Mouse (Mus musculus) spleen, postnatal 14 days (tissue): ENCODE data around the gene Asb5.
"Not testable (repeated sequence)": the region's sequence is repeated elsewhere in the genome, so short reads cannot be mapped to it uniquely, and the experiment has no call there.

Source experiments
- DNase-seq, 2 experiments: peaks; one replicate each; pipeline ENCODE4 v3.0.0; 2021 to 2022; ENCODE audit warnings: low spot score in 2 of 2

The Asb5 gene

DNA sequence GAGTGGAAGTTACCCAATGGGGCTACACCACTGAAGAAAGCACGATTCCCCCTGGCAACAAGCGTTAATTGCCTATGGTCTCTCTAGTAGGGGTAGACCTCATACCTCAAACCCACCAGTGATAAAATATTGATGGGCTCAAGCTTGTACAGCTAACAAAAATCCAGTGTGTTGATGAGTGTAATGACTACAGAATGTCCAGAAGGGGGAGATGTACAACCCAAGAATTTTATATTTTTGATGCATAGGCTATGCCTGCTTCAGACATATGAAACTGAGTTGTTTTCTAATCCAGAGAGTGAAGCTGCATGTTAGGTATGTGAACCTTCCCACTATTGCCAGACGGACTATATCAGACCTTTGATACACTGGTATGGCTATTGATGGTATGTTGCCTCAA is 7.9 kb downstream of the Asb5 start:
- DNase-seq = no peak

DNA sequence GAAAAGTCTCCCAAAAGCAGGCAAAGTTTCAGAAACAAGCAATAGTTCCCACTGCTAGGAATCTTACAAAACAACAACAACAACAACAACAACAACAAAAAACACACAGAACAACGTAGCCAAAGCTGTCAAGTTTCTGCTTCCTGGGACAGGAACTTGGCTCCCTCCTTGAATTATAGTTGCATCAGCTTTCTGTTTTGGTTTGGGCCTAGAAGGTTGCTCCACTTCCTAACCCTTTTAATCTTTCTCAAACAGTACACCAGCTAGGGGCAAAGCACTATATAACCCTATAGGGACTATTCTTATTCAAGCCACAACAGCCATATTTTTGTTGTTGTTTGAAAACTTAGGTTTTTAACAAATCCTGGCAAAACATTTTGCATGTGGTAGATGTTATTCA is 12.0 kb downstream of the Asb5 start:
- DNase-seq = no peak

- DNase-seq = no peak
These were observed 19.0 kb downstream of the Asb5 start for GRCm38 (mm10) chr8:54548383-54548782.

GRCm38 (mm10) chr8:54550026-54550574 is 20.7 kb downstream of the Asb5 start:
- DNase-seq = no peak

GRCm38 (mm10) chr8:54554921-54555320 is 25.5 kb downstream of the Asb5 start:
- DNase-seq = no peak

DNA sequence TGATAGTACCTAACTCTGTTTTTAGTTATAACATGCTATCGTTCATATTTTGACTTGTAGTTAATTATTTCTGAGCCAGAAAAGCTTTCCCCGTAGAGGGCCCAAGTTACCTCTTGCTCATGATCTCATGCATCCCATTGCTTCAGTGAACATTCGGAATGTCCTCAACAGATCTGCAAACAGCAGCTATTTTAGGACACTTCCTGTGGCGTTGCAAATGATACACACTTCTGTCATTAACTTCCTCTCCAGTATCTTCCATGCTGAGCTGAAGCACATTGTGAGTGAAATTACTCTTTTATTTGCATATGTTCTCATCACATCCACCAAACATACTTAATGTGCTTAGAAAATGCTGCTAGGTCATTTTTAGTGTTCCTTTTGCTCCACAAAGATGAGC is 32.8 kb downstream of the Asb5 start:
- no peak for DNase-seq

- DNase-seq = no peak
These were observed 35.8 kb downstream of the Asb5 start for GRCm38 (mm10) chr8:54565181-54565580.

- no peak for DNase-seq
These were observed 36.4 kb downstream of the Asb5 start for GRCm38 (mm10) chr8:54565603-54566260.

GRCm38 (mm10) chr8:54567168-54567567 is 37.8 kb downstream of the Asb5 start:
- no peak for DNase-seq

DNA sequence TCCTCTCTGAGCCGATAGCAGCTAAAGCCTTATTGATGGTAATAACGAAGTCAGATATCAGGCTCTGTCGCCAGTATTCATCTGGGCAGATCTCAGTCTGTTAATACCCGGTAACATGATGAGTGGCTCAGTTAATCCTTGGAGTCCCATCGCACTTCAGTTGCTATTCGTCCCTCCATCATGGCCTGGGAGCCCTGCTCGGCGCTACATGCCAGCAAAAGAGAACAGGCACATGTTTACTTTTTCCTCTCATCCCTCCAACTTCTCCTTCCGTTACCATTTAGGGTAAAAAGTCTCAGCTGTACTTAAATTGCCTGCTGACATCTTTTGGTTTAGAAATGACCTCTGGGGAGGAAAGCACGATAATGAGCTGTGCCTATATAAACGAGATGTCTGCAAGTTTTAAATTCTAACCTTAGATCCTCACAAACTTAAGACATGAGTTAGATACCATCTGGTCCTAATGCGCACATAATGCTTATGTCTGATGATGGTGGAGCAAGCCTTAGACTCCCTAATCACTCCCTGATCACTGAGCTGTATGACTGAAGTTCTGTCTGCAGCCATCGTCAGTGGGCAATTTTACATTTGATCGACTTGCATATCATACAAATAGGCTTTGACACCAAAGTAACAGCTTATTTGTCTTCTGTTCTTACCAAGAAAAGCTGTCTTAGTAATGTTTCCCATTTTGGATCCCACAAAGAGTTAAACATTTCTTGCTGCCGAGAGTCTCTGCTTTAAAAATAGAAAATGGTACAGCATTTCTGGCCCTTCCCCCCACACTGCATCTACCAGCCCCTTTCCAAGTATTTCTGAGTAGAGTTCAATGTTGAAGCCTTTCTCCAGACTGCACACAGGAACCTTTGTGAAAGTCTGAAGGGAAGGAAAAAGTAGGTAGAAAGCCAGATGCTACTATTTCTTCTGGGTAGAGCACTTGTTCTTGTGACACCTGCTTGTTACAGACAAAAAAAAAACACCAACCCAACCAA is 41.5 kb downstream of the Asb5 start:
- no peak for DNase-seq

- DNase-seq = no peak
These were observed 52.1 kb downstream of the Asb5 start for GRCm38 (mm10) chr8:54581436-54581835.

- no peak for DNase-seq
These were observed 53.5 kb downstream of the Asb5 start for GRCm38 (mm10) chr8:54582886-54583285.

DNA sequence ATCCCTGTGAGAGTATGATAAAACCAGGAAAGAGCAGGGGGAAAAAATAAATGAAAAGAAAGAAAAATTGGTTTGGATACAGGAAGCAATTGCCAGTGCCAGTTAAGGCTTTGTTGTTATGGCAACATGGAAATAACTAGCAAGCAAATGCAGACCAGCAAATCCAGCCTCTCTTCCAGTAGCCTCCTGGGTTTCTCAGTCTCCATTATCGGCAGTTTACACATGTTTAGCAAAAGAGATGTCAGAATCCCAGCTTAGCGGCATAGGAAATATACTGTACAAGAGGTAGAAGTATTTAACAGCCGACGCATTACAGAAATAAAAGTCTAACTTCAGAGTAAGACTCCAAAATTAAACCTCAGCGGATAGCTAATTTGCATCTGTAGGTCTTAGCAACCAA is 65.3 kb downstream of the Asb5 start:
- no peak for DNase-seq

DNA sequence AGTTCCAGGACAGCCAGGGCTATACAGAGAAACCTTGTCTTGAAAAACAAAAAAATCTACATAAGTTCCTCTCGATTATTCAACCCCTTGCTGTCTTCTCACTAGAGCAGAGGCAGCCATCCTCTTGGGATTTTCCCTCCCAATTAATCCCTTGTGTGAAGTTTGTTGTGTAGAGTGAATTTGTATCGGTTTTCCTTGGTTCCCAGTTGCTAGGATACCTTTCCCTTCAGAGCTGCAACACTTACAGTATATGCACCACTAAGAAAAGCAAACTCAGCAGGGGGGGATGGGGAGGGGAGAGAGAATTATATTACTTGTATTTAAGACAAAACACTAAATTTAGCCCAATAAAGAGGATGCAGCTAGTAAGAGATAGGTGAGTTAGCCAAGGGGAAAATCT is 66.7 kb downstream of the Asb5 start:
- no peak for DNase-seq

GRCm38 (mm10) chr8:54596940-54597339 is 67.6 kb downstream of the Asb5 start:
- DNase-seq = no peak

DNA sequence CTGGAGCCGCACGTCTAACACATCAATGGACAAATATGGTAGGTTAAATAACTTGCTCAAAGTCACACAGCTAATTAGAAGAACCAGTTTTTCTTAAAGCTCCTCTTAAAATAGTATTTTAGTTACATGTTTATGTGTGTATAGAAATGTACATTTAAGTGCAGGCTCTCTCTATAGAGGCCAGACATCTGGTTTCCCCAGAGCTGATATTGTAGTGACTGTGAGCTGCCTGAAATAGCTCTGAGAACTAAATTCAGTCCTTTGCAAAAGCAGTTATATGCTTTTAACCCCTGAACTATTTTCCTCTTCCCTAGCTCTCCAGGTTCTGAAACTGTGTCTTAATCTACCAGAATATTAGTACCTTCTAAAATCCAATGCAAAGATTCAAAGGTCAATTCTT is 68.0 kb downstream of the Asb5 start:
- DNase-seq = no peak

GRCm38 (mm10) chr8:54600671-54601251 is 71.4 kb downstream of the Asb5 start, which contains the start of gene Spata4:
TSS of gene Spata4 (plus strand) at chr8:54600781.
- DNase-seq = no peak

GRCm38 (mm10) chr8:54603440-54603839 is 74.1 kb downstream of the Asb5 start:
- no peak for DNase-seq

DNA sequence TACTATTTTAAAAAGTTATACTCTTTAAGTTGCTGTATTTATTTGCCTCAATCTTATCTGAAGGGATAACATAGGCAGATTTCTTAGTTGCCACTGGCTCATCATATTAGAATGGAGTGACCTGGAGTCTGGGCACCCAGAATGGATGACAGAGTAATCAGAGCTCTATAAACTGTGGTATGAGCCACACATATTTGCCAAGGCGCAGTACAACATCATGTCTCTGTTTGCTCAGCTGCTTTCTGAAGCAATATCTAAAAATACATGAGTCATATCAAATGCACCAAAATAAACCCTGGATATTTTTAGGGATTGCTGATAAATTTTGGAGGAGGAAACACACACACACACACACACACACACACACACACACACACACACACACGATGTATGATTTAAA is 80.0 kb downstream of the Asb5 start:
- no peak for DNase-seq

DNA sequence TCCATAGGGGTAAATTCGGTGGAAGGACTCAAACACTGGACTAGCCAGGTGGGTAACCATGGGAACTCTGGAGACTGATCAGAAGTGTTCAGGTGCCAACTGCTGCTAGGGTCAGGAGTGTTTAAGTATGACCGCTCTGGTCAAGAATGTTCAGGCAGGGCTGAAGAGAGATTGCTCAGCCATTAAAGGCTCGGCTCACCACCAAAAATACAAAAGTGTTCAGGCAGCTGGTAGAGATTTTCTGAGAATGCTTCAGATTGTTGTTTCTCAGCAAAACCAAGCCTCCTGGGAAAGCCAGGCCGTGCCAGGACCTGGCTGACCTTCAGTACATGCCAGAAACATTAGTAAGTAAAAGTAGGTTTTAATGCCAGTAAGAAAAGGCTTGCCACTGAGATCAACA is 80.9 kb downstream of the Asb5 start:
- DNase-seq = no peak

- DNase-seq = not testable (repeated sequence)
These were observed 87.3 kb downstream of the Asb5 start for GRCm38 (mm10) chr8:54616710-54617109.
